ENCODE assay signal across 7 mouse cellular contexts in the genomic region with DNA sequence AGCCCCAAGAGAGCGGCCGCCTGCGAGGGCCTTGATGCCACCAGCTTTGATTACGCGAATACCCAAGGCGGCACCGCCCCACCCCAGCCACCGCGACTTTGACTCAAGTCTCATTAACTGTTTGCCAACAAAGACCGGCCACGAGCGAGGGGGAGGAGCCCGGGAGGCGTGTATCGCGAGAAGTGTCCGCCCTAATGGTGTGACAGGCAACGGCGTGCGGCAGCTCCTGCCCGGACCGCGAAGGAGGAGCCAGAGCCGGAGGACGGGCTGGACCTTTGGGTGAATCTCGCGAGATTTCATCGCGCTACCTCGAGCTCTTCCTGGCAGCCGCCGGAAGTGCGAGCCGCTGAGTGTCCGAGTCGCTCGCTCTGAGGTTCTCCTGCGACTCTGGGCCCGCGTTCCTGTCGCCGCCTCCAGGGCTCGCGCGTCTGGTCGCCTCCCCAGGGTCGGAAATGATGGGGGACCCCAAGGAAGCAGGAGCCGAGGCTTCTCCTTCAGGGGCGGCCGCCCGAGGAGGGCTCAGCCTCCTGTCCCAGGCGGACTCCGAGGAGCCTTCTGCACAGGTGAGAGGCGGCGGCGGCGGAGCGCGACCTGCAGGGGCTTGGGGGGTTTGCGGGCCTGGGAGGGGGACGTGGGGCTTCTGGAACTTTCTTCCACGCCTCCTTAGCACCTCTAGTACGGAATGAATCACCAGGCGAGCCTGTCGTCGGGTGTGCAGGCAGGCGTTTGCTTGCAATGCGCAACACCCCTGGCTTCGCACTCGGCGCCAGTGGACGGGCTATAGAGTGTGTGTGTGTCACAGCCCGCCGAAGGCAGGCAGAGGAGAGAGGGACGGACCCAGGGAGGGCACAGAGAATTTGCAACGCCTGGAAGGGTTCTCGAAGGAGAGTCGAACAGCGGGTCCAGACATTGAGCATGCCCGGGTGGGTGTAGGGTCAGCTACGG. TPM values are rescaled to one million over a fixed set of nuclear protein-coding genes. Genes with fewer than 3 reads are reported as not detected.
A peak's percentile ranks its signal among the peaks of the same experiment; 100 is the strongest.
DNase-seq lines count a peak whose midpoint lies in the region; ATAC-seq lines count a peak whose summit lies in the region.

A gene (plus strand): TSS at position 183 of the 945 bp plus-strand sequence.

- peak within 1 kb of the TSS; percentile 90 for H3K27ac ChIP-seq in embryonic facial prominence, embryonic 12.5 days
- H3K27ac ChIP-seq in limb, embryonic 11.5 days (replicated peaks; ENCODE audit: low read depth, low read length): peak within 1 kb of the TSS; percentile 84
- peak within 1 kb of the TSS; percentile 95 for H3K27ac ChIP-seq in midbrain, embryonic 14.5 days (replicated peaks; ENCODE audit: low read depth, low read length)

- H3K9ac ChIP-seq in embryonic facial prominence, embryonic 12.5 days: peak within 1 kb of the TSS; percentile 89
- peak within 1 kb of the TSS; percentile 85 for H3K9ac ChIP-seq in limb, embryonic 11.5 days (ENCODE audit: low read length)
- peak within 1 kb of the TSS; percentile 88 for H3K9ac ChIP-seq in midbrain, embryonic 14.5 days (replicated peaks; ENCODE audit: low read length)

- no peaks in the 10 kb centered on the region for H3K9me3 ChIP-seq in embryonic facial prominence, embryonic 12.5 days
- H3K9me3 ChIP-seq in limb, embryonic 11.5 days (ENCODE audit: control insufficient read depth, low read length): no peaks in the 10 kb centered on the region
- no peaks in the 10 kb centered on the region for H3K9me3 ChIP-seq in midbrain, embryonic 14.5 days (ENCODE audit: control insufficient read depth, low read length)

- H3K4me1 ChIP-seq in embryonic facial prominence, embryonic 12.5 days: peaks cover 20% of the 10 kb centered on the region
- H3K4me1 ChIP-seq in limb, embryonic 11.5 days (ENCODE audit: control insufficient read depth, insufficient read depth, low read length): peaks cover 13% of the 10 kb centered on the region; the same call in 1 of the 2 replicates
- H3K4me1 ChIP-seq in midbrain, embryonic 14.5 days (ENCODE audit: control insufficient read depth, insufficient read depth, low read length): peaks cover 7% of the 10 kb centered on the region; the same call in 1 of the 2 replicates

- H3K4me3 ChIP-seq in embryonic facial prominence, embryonic 12.5 days: peak within 1 kb of the TSS; percentile 98
- peak within 1 kb of the TSS; percentile 80 for H3K4me3 ChIP-seq in limb, embryonic 11.5 days (ENCODE audit: low read depth, low read length)
- H3K4me3 ChIP-seq in midbrain, embryonic 14.5 days (replicated peaks; ENCODE audit: low read depth, low read length): peak within 1 kb of the TSS; percentile 96

- under 1% methylated on average over 81 of the region's 81 CpGs for WGBS in embryonic facial prominence, embryonic 12.5 days
- under 1% methylated on average over 78 of the region's 81 CpGs for WGBS in limb, embryonic 11.5 days
- WGBS in midbrain, embryonic 14.5 days: under 1% methylated on average over 81 of the region's 81 CpGs

- H3K27me3 ChIP-seq in embryonic facial prominence, embryonic 12.5 days: no peaks in the 10 kb centered on the region
- no peaks in the 10 kb centered on the region for H3K27me3 ChIP-seq in limb, embryonic 11.5 days (ENCODE audit: control insufficient read depth, insufficient read depth, low read length)
- H3K27me3 ChIP-seq in midbrain, embryonic 14.5 days (ENCODE audit: control insufficient read depth, insufficient read depth, low read length): no peaks in the 10 kb centered on the region

- peak; percentile 96 for DNase-seq in adrenal gland, postnatal 25 days
- DNase-seq in heart, adult 11 months: peak; percentile 100
- peak; percentile 99 for DNase-seq in kidney, adult 18-20 months
- peak; percentile 99 for DNase-seq in limb, embryonic 11.5 days (ENCODE audit: low spot score)
- peak; percentile 99 for DNase-seq in midbrain, embryonic 14.5 days
- peak; percentile 94 to 96 for DNase-seq in spleen, adult 18-20 months

- H3K36me3 ChIP-seq in embryonic facial prominence, embryonic 12.5 days: peaks cover 19% of the 10 kb centered on the region
- H3K36me3 ChIP-seq in limb, embryonic 11.5 days (ENCODE audit: control insufficient read depth, insufficient read depth, low read length): peaks cover 12% of the 10 kb centered on the region
- H3K36me3 ChIP-seq in midbrain, embryonic 14.5 days (ENCODE audit: control insufficient read depth, insufficient read depth, low read length): peaks cover 21% of the 10 kb centered on the region

- H3K4me2 ChIP-seq in embryonic facial prominence, embryonic 12.5 days (replicated peaks): peak within 1 kb of the TSS; percentile 89
- peak within 1 kb of the TSS; percentile 57 for H3K4me2 ChIP-seq in limb, embryonic 11.5 days (ENCODE audit: low read depth, severe bottlenecking)
- peak within 1 kb of the TSS; percentile 88 for H3K4me2 ChIP-seq in midbrain, embryonic 14.5 days (ENCODE audit: low read length)

- ATAC-seq in embryonic facial prominence, embryonic 12.5 days (ENCODE audit: insufficient number of reproducible peaks, insufficient read depth, low FRiP score, low TSS enrichment): peak; percentile 95
- peak; percentile 95 for ATAC-seq in limb, embryonic 11.5 days (ENCODE audit: insufficient number of reproducible peaks, low FRiP score, low TSS enrichment, low read depth)
- peak; percentile 99 for ATAC-seq in midbrain, embryonic 14.5 days (ENCODE audit: low FRiP score, low TSS enrichment)

RNA-seq across cellular contexts. Expression of the gene that starts here (rescaled TPM):
- 20.7 and 22.8 TPM in 2 replicates for total RNA-seq in adrenal gland, postnatal 25 days (2021)
- polyA plus RNA-seq in embryonic facial prominence, embryonic 12.5 days (2016; fragmentation: Nextera tagmentation; extraction: Ambion mirVana): 25.4 and 29.8 TPM in 2 replicates
- 32.0 and 35.3 TPM in 2 replicates for polyA plus RNA-seq in limb, embryonic 11.5 days (2014; fragmentation: Nextera tagmentation; extraction: Ambion mirVana)
- polyA plus RNA-seq in midbrain, embryonic 14.5 days (2014; fragmentation: Nextera tagmentation; extraction: Ambion mirVana): 15.1 and 26.9 TPM in 2 replicates

Comparison
In these comparisons a context has a peak if more than half of its experiments do, and no peak if none do; other contexts are left out.
1. Peak in every context shown above with its lines: DNase-seq, ATAC-seq, H3K4me3 ChIP-seq and H3K27ac ChIP-seq.